Mouse (Mus musculus) lung, postnatal 0 days (tissue): ENCODE data around the gene Ankrd28. TPM values are rescaled to one million over a fixed set of nuclear protein-coding genes. Genes with fewer than 3 reads are reported as not detected.

Experiments used
- ATAC-seq: fragments of 200-750 bp; cut with Nextera tagmentation; 2 replicates; pipeline ENCODE4 v1.8.0; 2017; ENCODE audit warnings: moderate library complexity
- DNase-seq: peaks from one replicate; pipeline ENCODE4 v3.0.0-alpha.2; 2016; ENCODE audit warnings: low spot score
- H3K27ac ChIP-seq: fragments of 300-500 bp; sonication (generic); 2 replicates; pipeline ENCODE4 v1.5.1; 2014; ENCODE audit warnings: antibody characterized with exemption, mild to moderate bottlenecking, low read length, mixed read lengths
- H3K27me3 ChIP-seq: fragments of 300-500 bp; sonication (generic); replicated peaks from 2 replicates; pipeline ENCODE4 v1.6.1; 2014; ENCODE audit warnings: low read length, mixed read lengths; ENCODE audit not compliant: insufficient read depth
- H3K36me3 ChIP-seq: fragments of 300-500 bp; sonication (generic); 2 replicates; pipeline ENCODE4 v1.6.1; 2014; ENCODE audit warnings: low read length, mixed read lengths; ENCODE audit not compliant: insufficient read depth
- H3K4me1 ChIP-seq: fragments of 300-500 bp; sonication (generic); 2 replicates; pipeline ENCODE4 v1.6.1; 2014; ENCODE audit warnings: antibody characterized with exemption, low read depth, low read length, mixed read lengths; ENCODE audit not compliant: insufficient read depth
- H3K4me2 ChIP-seq: fragments of 300-500 bp; sonication (generic); replicated peaks from 2 replicates; pipeline ENCODE4 v1.6.1; 2014; ENCODE audit warnings: low read depth, mild to moderate bottlenecking, low read length, moderate library complexity, mixed read lengths
- H3K4me3 ChIP-seq: fragments of 300-500 bp; sonication (generic); 2 replicates; pipeline ENCODE4 v1.5.1; 2014; ENCODE audit warnings: low read depth, low read length
- H3K9ac ChIP-seq: fragments of 300-500 bp; sonication (generic); replicated peaks from 2 replicates; pipeline ENCODE4 v1.6.1; 2014; ENCODE audit warnings: low read depth, mild to moderate bottlenecking
- H3K9me3 ChIP-seq: fragments of 300-500 bp; sonication (generic); 2 replicates; pipeline ENCODE4 v1.6.1; 2016; ENCODE audit warnings: low read length, mixed read lengths
- CTCF ChIP-seq: IDR thresholded peaks from 2 replicates; pipeline ENCODE4 v1.5.1; 2016; ENCODE audit warnings: antibody characterized with exemption, mild to moderate bottlenecking
- EP300 ChIP-seq: IDR thresholded peaks from 2 replicates; pipeline ENCODE4 v1.6.1; 2016; ENCODE audit warnings: antibody characterized with exemption, mild to moderate bottlenecking, control low read depth
- WGBS: fragments of 180-500 bp; shearing (Covaris S2); extraction: QIAGEN DNeasy Blood & Tissue Kit; methylation state at CpG from one replicate; pipeline ENCODE4 v1.1.7; 2014; 5-methylcytosine and 5-hydroxymethylcytosine counted together
- polyA plus RNA-seq: library from polyadenylated mRNA; unstranded; fragments of >200 nt; fragmentation: Nextera tagmentation; extraction: Ambion mirVana; gene quantifications from 2 replicates; pipeline ENCODE4 v1.2.1, GENCODE M21; 2015

Gene Ankrd28
- polyA plus RNA-seq, 1 experiment from 2014 or later = 3.8 TPM

- TF ChIP-seq EP300 (no peak), CTCF (no peak)
- ATAC-seq = no peak
These were observed 166.9 kb downstream of the Ankrd28 start for GRCm38 (mm10) chr14:31663376-31664099.

DNA sequence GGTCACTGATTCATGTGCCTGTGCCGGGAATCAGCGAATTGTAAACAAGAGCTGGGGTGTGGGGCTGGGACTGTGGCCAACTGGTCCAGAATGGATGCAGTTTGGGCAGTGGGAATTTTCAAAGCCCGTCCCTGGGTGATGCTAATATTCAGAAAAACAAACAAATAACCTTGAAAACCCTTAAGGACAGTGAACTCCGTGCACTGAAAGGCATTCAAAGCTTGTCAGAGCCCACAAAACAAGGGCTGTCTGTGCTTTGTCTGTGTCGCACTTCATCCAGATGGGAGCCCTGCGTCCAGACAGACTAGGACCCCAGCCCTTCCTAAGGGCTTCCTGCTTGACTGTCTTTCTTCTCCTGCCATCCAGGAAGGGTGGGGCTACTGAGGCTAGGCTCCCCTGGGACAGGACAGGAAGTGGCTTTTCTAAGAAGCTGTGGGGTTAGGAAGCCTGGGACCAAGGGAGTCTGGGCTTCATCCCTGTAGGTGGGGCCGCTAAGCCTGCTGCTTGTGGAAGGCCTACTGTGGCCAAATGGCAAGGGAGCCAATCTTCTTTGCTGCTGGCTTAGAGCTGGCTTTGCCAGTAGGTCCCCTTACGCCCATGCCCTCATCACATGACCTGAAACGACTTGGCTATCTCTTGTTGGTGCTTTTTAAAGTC is 167.8 kb downstream of the Ankrd28 start:
- Histone ChIP-seq H3K9me3 (no peaks in the 10 kb centered on the region), H3K36me3 (peaks cover 11% of the 10 kb centered on the region; the same call in 1 of the 2 replicates), H3K27me3 (no peaks in the 10 kb centered on the region), H3K4me3 (no peak overlapping the region; the same call in 1 of the 2 replicates), H3K9ac (no peak overlapping the region), H3K27ac (peak overlapping the region; percentile 87), H3K4me2 (peak overlapping the region; percentile 67; the same call in 1 of the 2 replicates), H3K4me1 (peaks cover 32% of the 10 kb centered on the region)
- peak; percentile 85 for DNase-seq
- peak; percentile 82 for ATAC-seq
- TF ChIP-seq CTCF (peak; percentile 32; the same call in 1 of the 2 replicates), EP300 (peak; percentile 81)
- WGBS = 27% methylated on average over 9 of the region's 9 CpGs

More at GRCm38 (mm10) chr14:31663376-31664099, 166.9 kb downstream of the Ankrd28 start:
- no peaks in the 10 kb centered on the region for H3K9me3 ChIP-seq
- peaks cover 32% of the 10 kb centered on the region for H3K4me1 ChIP-seq
- no peak overlapping the region for H3K4me2 ChIP-seq
- no peaks in the 10 kb centered on the region for H3K27me3 ChIP-seq
- 64% methylated on average over 13 of the region's 13 CpGs for WGBS
- DNase-seq = no peak
- no peak overlapping the region for H3K4me3 ChIP-seq
- H3K9ac ChIP-seq = no peak overlapping the region
- H3K36me3 ChIP-seq = peaks cover 11% of the 10 kb centered on the region; the same call in 1 of the 2 replicates
- H3K27ac ChIP-seq = peak overlapping the region; percentile 87

DNA sequence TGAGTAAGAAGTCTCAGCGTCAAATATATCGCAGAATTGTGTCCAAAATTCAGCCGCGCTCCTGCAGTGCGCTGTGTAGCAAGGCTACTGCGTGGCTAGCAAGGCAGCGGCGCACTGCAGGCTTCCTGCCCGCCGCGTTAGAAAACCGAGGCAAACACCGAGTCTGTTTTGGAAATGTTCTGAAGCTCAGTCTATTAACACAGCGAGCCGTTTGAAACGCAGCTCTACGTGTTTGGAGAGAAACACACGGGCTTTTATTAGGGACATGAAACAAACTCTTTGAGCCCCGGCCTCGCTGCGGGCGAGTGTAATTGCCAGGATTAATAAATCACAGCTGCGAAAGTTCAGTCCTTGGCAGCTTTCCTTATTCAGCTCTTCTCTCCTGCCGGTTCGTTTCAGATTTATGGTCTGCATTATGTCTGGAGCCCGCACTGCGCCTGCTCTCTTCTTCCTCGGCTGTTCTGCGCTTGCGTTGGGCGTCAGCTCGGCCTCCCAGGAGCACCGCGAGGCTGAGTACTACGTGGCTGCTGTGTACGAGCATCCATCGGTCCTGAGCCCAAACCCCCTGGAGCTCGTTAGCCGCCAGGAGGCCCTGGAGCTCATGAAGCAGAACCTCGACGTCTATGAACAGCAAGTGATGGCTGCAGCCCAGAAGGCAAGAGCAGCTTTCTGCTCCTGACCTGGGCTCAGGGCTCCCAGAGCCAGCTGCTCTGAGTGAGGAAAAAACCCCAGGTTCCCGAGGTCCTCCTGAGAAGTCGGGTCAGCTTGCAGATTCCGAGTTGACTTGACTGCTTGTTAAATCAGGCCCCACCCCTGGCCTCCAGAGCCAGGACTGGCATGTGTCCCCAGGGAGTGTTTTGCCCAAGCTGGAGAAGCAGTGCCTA is 168.5 kb downstream of the Ankrd28 start:
- Histone ChIP-seq H3K4me1 (peaks cover 32% of the 10 kb centered on the region), H3K9ac (peak overlapping the region; percentile 48), H3K36me3 (peaks cover 5% of the 10 kb centered on the region; the same call in 1 of the 2 replicates), H3K4me2 (peak overlapping the region; percentile 67), H3K27me3 (no peaks in the 10 kb centered on the region), H3K4me3 (peak overlapping the region; percentile 41), H3K27ac (peak overlapping the region; percentile 87), H3K9me3 (no peaks in the 10 kb centered on the region)
- WGBS = 4% methylated on average over 44 of the region's 44 CpGs
- peak; percentile 78 for ATAC-seq
- TF ChIP-seq EP300 (no peak), CTCF (peak; percentile 53)
- peak; percentile 87 for DNase-seq

DNA sequence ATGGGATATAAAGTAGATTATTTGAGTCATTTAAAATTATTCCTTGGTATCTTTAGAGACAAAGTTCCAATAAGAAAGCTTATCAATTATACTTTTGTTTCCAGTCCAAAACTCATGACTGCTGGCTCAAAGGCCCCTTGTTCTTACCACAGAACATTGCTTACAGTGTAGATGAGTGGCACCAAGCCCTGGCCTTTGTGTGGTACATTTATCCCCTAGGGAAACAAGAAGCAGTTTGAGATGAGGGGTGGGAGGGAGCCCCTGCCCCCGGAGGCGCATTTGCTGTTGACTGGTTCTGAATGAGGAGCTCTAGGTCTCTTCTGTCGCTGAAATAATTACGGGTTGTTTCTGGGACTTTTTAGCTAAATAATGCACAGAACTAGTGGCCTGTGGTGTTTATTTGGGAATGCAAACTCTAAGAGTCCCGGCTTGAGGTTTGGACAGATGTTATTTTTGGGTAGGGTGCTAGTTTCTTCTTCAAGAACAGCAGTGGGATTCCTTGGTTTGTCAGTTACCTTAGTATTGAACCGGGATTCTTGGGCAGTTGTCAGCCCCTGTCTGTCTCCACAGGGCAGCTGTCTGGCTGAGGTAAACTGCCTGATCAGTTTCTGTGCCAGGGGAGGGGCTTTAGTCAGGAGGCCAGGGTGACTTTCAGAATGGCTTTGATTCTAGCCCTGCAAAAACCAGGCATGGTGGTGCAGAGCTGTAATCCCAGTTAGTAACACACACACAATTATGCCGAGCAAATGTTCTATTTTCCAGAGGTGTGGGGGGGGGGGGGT is 169.9 kb downstream of the Ankrd28 start:
- peaks cover 32% of the 10 kb centered on the region for H3K4me1 ChIP-seq
- no peaks in the 10 kb centered on the region for H3K27me3 ChIP-seq
- TF ChIP-seq EP300 (no peak), CTCF (no peak)
- no peak overlapping the region for H3K4me2 ChIP-seq
- no peaks in the 10 kb centered on the region for H3K9me3 ChIP-seq
- DNase-seq (no peak), ATAC-seq (no peak)
- H3K4me3 ChIP-seq = no peak overlapping the region
- no peak overlapping the region for H3K9ac ChIP-seq
- H3K27ac ChIP-seq = no peak overlapping the region
- no peaks in the 10 kb centered on the region for H3K36me3 ChIP-seq
- WGBS = 76% methylated on average over 7 of the region's 7 CpGs

GRCm38 (mm10) chr14:31659501-31660181 is 170.8 kb downstream of the Ankrd28 start:
- no peak for TF ChIP-seq CTCF
- TF ChIP-seq EP300 = 0 out of 2 replicates have a peak, but pooled peaks have one; percentile 8
- Histone ChIP-seq H3K27ac (0 out of 2 replicates have a peak overlapping the region, but pooled peaks have one; percentile 40), H3K9me3 (no peaks in the 10 kb centered on the region), H3K4me1 (peaks cover 27% of the 10 kb centered on the region), H3K36me3 (no peaks in the 10 kb centered on the region), H3K4me3 (no peak overlapping the region), H3K27me3 (no peaks in the 10 kb centered on the region), H3K4me2 (no peak overlapping the region), H3K9ac (no peak overlapping the region)
- peak; percentile 70 for DNase-seq
- WGBS = 40% methylated on average over 10 of the region's 10 CpGs
- no peak for ATAC-seq
